Mouse (Mus musculus) heart, postnatal 0 days (tissue): ENCODE measurements around the gene Gm17334.

Experiments used
- CTCF ChIP-seq: IDR thresholded peaks from 2 replicates; pipeline ENCODE4 v1.5.1; 2016; ENCODE audit warnings: antibody characterized with exemption, control low read depth, low read depth
- EP300 ChIP-seq: IDR thresholded peaks from 2 replicates; pipeline ENCODE4 v1.6.1; 2016; ENCODE audit warnings: antibody characterized with exemption, low read depth

GRCm38 (mm10) chr11:53748614-53749013 is 24.4 kb downstream of the Gm17334 start:
- TF ChIP-seq CTCF (no peak), EP300 (no peak)
